Mouse (Mus musculus): ENCODE measurements around the gene Ercc4.

GRCm38 (mm10) chr16:13191166-13191565 lies 81.7 kb downstream of the Ercc4 start:
- no peak for TF ChIP-seq GATA1 (IDR thresholded peaks at IDR 0.05; ENCODE audit: borderline replicate concordance, low read length)
- TF ChIP-seq FLI1 (IDR thresholded peaks at IDR 0.05; ENCODE audit: low read length): no peak

Data from megakaryocyte, embryonic 14.5 days (primary cell).